14 mouse cellular contexts compared by ENCODE assay signal in the genomic region with DNA sequence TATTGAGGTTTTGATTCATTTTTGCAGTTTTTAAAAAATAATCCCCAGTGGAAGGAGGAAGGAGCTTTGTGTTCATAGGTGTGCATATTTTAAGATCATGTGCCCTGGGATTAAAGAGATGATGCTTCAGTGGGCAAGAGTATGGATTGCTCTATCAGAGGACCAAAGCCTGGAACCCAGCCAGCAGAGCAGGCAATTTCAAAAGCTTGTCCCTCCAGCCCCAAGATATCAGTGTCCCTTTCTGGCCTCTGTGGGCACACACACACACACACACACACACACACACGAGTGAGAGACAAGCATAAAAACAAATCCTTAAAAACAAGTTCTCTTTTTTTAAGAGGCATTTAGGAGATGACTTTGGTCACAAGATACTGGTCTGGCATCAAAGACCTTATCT. TPM values are rescaled to one million over a fixed set of nuclear protein-coding genes. Genes with fewer than 3 reads are reported as not detected.
DNase-seq lines count a peak whose midpoint lies in the region.
"Had no signal": no experiment of that assay in that cellular context is flagged by ENCODE, and none has a peak within 500 bp of the region (broad histone marks: within the 10 kb centered on the region; RNA-seq: fewer than 3 reads in every experiment).

No protein-coding gene starts in this region.

- peak; percentile 38 to 40 for DNase-seq in cerebellum, postnatal 10 days
- DNase-seq in cerebellum, postnatal 4 days (ENCODE audit: low spot score in 2 of 2) = no peak
- peak; percentile 64 for DNase-seq in heart, adult 11 months
- no peak for DNase-seq in heart, postnatal 4 days
- DNase-seq: adrenal gland, adult 2 months; adrenal gland, adult 8-10 months; adrenal gland, postnatal 10 days; adrenal gland, postnatal 14 days; adrenal gland, postnatal 25 days; adrenal gland, postnatal 36 days; B cell, adult 2 months; cerebellum, adult 11 months; cerebellum, adult 11-12 months; cerebellum, adult 18-20 months had no signal

RNA-seq across cellular contexts. Expression of a gene that starts 17.2 kb away (rescaled TPM):
- total RNA-seq in heart, postnatal 4 days (2021) = 1 to 10 TPM; 8.3 to 9.2 TPM

Comparison
In these comparisons a context has a peak if more than half of its experiments do, and no peak if none do; other contexts are left out.
1. DNase-seq: peak in cerebellum, postnatal 10 days (2 of 2) and heart, adult 11 months (single experiment); none in cerebellum, postnatal 4 days (0 of 2) and heart, postnatal 4 days (single experiment).